Mouse (Mus musculus) embryo, embryonic 11.5 days (tissue): Measurements from ENCODE around the gene Fbxl7.

Experiments
- DNase-seq: peaks from one replicate; pipeline ENCODE4 v3.0.0-alpha.2; 2012; ENCODE audit warnings: low read depth, low spot score

The Fbxl7 gene

GRCm38 (mm10) chr15:26701949-26702675 is 193.3 kb downstream of the Fbxl7 start:
- no peak for DNase-seq

DNA sequence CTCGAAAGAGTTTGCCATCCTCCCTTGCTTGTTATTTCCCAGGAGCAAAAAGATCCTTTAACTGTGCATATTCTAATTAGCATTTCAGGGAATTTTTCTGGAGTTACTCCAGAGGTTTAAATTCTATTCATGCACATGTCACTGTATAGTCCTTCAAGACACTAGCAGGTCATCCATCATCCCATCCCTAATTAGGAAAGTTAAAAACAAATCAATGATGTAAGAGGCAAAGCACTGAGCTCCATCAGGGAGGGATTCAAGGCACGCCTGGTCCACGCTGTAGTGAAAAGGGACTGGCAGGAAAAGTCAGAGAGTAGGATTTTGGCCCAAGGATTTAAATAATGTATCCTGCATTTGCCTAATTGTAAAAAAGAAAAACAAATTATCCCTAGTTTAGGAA is 202.3 kb downstream of the Fbxl7 start:
- no peak for DNase-seq

DNA sequence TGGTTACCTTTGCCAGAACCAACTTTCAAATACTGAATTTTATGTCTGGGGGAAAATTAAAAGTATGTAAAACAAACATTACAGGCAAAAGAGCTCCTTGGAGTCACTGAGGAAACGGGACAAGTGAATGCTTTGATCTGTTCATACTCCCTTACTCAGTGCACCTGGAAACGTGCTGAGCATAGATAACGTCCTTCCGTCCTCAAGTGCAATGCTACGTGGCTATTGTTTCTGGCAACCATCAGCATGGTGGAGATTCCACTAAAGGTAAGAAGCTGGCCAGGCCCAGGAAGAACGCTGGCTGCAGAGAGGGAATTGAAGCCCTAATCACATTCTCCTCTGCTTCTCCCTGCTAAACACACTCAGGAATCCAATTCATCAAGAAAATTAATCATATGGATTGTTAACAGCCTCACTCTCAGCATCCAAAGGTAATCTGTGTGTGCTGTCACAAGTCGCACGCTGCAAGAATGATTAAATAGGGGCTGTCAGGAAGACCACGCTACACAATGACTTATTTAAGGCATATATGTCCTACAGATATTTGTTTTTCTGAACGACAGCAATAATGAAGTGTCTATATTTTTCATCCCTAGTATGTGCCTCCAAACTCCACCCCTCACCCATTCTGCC is 206.8 kb downstream of the Fbxl7 start:
- DNase-seq = no peak

DNA sequence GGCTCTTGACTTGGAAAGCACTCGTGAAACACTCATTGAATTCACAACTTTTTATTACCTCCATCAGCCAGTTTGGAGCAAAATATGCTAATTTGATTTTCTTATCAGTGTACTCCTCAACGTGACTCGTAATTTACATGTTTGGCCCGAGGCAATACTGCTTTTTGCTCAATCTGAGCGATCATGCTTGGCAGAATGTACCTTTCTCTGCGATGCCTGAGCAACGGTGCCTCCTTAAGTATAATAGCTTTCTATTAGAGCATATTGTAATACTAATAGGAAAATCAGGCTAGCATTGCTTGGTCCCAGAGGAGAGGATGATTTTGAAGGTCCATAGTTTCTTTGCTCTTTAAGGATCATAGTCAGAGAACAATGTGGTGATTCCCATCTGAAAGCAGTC is 207.7 kb downstream of the Fbxl7 start:
- DNase-seq = no peak

- DNase-seq = no peak
Measured at GRCm38 (mm10) chr15:26682279-26682678, 213.1 kb downstream of the Fbxl7 start.

DNA sequence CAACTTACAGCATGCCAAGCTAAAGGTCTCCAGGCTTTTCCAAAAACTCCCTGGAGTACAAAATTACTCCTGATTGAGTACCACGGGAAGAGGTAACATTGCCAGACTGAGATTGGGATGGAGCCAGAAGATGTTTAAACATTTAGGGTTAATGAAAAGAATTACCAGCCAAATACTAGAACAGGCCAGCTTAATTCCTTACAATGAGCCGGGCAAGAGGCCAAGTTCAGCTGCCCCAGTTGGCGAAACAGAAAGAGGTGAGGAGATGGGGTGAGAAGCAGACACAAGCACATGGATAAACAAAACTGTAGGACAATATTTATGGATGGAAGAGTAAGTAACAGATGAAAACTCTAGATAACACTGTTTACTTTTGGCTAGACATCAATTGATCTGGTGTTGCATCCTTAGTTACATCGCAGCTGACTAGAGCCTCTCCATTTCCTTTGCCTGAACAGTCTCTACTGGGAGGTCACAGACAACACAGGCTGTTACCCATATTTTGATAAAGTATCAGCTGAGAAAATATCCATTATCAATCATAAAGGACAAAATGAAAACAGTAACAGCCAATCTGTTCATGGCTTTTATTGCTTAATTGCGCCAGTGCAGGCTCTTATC is 222.0 kb downstream of the Fbxl7 start:
- DNase-seq = no peak

- no peak for DNase-seq
Measured at GRCm38 (mm10) chr15:26654988-26655387, 240.4 kb downstream of the Fbxl7 start.

DNA sequence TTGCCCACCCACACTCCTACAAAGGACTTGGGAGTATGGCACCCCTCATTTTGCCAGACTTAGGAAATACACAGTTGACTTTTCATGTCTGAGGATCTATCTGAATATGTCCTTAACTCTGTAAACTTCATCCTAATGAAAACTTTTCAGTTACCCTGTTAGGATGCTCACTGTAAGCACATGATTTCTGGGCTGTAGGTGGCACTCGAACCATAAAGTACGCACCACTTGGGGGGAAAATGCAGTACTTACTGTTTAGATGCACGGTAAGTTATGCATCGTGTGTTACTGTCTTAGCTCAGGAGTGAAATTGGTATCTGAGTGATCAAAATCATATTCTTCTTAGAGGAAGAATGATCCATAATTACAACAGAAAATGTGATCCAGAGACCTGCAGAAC is 252.8 kb downstream of the Fbxl7 start:
- DNase-seq = no peak

DNA sequence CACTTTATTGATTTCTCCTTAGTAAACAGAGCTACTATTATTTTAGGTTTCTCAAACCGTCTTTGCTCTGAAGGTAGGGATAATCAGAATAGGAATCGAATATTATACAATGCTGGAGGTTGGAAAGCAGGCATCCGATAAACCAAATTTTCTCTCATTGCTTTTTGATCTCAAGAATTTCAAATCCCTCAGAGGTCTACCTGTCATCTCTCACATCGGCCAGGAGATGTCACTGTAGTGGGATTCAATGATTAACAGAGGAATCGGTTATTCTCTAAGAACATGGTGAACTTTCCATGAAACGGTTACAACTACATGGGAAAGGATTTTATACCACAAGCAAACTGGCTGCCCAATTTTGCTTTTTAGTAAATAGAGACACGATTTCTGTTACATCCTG is 255.7 kb downstream of the Fbxl7 start:
- no peak for DNase-seq

GRCm38 (mm10) chr15:26635591-26635990 is 259.8 kb downstream of the Fbxl7 start:
- no peak for DNase-seq

- DNase-seq = no peak
Measured at GRCm38 (mm10) chr15:26628181-26628580, 267.2 kb downstream of the Fbxl7 start.

DNA sequence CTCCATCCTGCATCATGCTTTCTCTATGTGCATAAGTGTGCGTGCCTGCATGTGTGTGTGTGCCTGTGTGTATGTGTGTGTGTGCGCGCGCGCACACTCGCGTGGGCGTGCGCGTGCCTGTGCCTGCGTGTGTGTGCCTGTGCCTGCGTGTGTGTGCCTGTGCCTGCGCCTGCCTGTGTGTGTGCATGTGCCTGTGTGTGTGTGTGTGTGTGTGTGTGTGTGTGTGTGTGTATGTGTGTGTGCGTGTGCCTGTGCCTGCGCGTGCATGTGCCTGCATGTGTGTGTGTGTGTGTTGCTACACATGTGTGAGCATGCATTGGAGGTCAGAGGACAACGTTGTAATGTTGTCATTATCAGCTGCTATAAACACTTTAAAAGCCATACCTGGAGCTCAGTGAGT is 272.1 kb downstream of the Fbxl7 start:
- no peak for DNase-seq

DNA sequence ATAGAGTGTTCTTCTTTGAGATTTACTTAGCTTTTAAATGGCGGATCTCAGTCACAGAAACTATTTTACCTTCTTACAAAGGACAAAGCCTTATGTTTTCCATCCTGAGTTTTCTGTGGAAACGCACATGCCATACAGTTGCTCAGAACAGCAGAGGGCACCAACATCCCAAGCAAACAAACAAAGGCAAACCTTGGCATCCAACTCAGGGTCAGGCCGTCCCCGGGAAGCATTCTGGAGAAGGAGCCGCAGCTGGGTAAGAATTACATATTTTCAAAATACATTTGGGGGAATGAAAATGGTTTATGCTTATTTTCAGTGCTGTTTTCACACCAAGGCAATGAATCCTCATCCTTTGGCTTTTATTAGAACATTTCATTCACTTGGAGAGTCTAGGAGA is 275.1 kb downstream of the Fbxl7 start:
- DNase-seq = peak; percentile 29

DNA sequence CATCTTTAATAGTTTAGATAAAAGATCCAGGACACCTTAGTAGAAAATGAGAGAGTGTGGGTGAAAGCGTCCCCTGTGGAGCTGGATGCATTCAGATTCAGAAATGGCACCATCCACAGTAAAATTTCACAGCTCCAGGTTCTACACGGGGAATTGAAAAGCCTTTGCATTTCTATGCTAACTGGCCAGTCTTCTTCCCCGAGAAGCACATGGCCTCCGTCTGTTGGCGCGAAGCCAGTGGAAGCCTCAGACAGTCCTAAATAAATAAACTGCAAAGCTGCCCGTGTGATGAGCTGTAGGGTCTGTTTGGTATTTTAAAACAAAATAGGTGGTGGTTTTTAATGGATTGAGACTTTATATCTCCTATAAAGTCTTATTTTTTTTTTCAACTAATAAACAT is 276.2 kb downstream of the Fbxl7 start:
- DNase-seq = peak; percentile 20

GRCm38 (mm10) chr15:26596239-26596638 is 299.1 kb downstream of the Fbxl7 start:
- DNase-seq = no peak

DNA sequence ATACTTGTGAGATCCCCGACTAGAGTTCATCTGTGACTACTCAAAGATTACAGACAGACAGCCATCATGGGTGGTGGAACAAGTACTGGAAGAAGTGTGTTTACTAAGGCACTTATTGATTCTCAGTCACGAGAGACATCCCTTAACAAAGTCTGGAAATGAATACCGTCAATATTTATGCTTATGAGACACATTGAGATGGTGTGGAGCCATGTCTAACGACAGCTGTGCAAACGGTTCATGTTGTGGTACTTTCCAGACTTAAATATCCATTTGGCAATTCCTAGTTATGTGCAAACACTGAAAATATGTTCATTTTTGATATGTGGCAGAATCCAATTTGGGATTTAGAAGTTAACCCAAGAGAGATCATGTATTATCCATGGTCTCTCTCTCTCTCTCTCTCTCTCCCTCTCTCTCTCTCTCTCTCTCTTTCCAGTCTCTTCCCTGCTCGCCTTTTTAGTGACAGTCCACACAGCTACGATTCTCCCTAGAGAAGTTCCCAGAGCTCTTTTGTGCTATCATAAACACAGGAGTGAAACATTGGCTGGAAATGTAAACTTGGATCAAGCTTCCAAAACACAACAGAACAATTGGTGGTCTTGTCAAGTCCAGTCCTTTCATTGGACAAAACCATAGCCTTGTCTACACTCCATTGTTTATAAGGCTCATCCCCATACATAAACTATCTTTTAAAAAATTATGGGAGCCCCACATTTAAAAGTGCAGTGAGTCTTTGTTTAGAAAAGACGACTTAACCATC is 315.3 kb downstream of the Fbxl7 start:
- no peak for DNase-seq

- no peak for DNase-seq
Measured at GRCm38 (mm10) chr15:26578500-26578899, 316.9 kb downstream of the Fbxl7 start.

GRCm38 (mm10) chr15:26566076-26566475 is 329.3 kb downstream of the Fbxl7 start:
- DNase-seq = no peak

- no peak for DNase-seq
Measured at GRCm38 (mm10) chr15:26553620-26554019, 341.8 kb downstream of the Fbxl7 start.

DNA sequence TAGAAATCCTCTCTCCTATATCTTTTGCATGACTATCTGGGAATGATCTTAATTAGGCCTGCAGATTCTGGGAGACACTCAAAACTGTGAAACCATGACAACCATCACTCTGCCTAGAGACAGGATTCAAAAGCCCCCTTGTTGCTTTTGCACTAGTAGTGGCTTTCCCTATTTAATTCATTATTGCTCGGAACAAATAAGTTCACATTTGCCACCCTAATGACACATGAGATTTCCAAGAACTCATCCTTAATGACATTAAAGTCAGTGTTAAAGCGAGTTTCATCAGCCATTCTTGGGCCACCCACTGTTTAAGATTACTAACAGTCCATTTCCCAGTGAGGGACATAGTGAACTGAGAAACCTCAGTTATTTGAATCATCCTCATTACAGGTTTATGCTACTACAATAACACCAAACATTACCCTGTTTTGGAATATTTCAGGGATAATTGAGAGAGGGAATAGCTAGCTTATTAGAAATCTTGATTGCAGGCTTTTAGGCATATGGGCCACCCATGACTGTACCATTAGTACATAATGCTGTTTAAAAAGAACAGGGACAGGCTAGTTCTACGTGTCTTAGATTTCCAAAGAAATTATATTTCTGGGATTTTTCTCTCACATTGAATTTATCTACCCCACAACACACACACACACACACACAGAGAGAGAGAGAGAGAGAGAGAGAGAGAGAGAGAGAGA is 361.2 kb downstream of the Fbxl7 start:
- DNase-seq = no peak

DNA sequence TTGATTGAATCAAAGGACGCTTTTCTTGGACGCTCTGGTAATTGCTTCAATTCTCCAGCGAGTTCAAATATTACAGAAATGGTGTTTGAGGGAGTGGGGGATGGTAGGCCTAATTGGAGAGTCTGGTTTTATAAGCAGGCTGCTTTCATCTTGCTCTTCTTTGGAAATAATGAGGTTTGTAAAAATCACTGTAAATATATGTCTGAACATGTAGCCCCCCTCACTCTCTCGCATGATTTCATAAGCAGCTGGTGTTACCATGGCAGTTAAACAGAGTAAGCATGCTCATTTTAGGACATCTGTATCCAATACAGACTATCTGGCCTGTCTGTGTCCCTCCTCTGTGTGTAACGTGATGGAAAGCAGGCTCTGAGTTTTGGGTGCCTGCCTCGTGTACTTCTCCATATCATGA is 376.2 kb downstream of the Fbxl7 start:
- no peak for DNase-seq

- DNase-seq = no peak
Measured at GRCm38 (mm10) chr15:26501024-26501423, 394.4 kb downstream of the Fbxl7 start.
